Mouse (Mus musculus): ENCODE results near the gene Tm9sf1. TPM values are rescaled to one million over a fixed set of nuclear protein-coding genes. Genes with fewer than 3 reads are reported as not detected.
A peak's percentile ranks its signal among the peaks of the same experiment; 100 is the strongest.

The Tm9sf1 gene
- polyA plus RNA-seq, 1 experiment from 2014 or later, result 139 TPM

GRCm38 (mm10) chr14:55613346-55613745 lies 30.3 kb downstream of the Tm9sf1 start:
- H3K4me2 ChIP-seq (replicated peaks; ENCODE audit: low read depth, low read length), result no peak overlapping the region
- H3K4me1 ChIP-seq (ENCODE audit: insufficient read depth, low read length), result 0 out of 2 replicates have a peak, but pooled peaks cover 5% of the 10 kb centered on the region
- H3K9me3 ChIP-seq (ENCODE audit: low read length), result no peaks in the 10 kb centered on the region
- H3K27me3 ChIP-seq (ENCODE audit: insufficient read depth, low read length), result no peaks in the 10 kb centered on the region
- H3K27ac ChIP-seq (ENCODE audit: low read length), result no peak overlapping the region
- no peak overlapping the region for H3K4me3 ChIP-seq (ENCODE audit: low read length)
- 58% methylated on average over 6 of the region's 6 CpGs for WGBS
- peaks cover 8% of the 10 kb centered on the region; the same call in 1 of the 2 replicates for H3K36me3 ChIP-seq (ENCODE audit: insufficient read depth, low read length)
- ATAC-seq (ENCODE audit: low FRiP score, low TSS enrichment), result no peak
- no peak overlapping the region for H3K9ac ChIP-seq (replicated peaks; ENCODE audit: low read length)

- Histone ChIP-seq H3K4me1 (ENCODE audit: insufficient read depth, low read length) (peaks cover 12% of the 10 kb centered on the region), H3K9ac (replicated peaks; ENCODE audit: low read length) (no peak overlapping the region), H3K27ac (ENCODE audit: low read length) (no peak overlapping the region), H3K36me3 (ENCODE audit: insufficient read depth, low read length) (peaks cover 33% of the 10 kb centered on the region), H3K4me2 (replicated peaks; ENCODE audit: low read depth, low read length) (no peak overlapping the region), H3K27me3 (ENCODE audit: insufficient read depth, low read length) (no peaks in the 10 kb centered on the region), H3K9me3 (ENCODE audit: low read length) (no peaks in the 10 kb centered on the region), H3K4me3 (ENCODE audit: low read length) (no peak overlapping the region)
- no peak for ATAC-seq (ENCODE audit: low FRiP score, low TSS enrichment)
- WGBS, result 94% methylated on average over 6 of the region's 6 CpGs
Observed at GRCm38 (mm10) chr14:55608339-55608738, 35.3 kb downstream of the Tm9sf1 start.

- Histone ChIP-seq H3K9ac (replicated peaks; ENCODE audit: low read length) (no peak overlapping the region), H3K27me3 (ENCODE audit: insufficient read depth, low read length) (no peaks in the 10 kb centered on the region), H3K4me2 (replicated peaks; ENCODE audit: low read depth, low read length) (no peak overlapping the region), H3K27ac (ENCODE audit: low read length) (no peak overlapping the region), H3K9me3 (ENCODE audit: low read length) (no peaks in the 10 kb centered on the region), H3K4me3 (ENCODE audit: low read length) (no peak overlapping the region), H3K4me1 (ENCODE audit: insufficient read depth, low read length) (peaks cover 12% of the 10 kb centered on the region), H3K36me3 (ENCODE audit: insufficient read depth, low read length) (peaks cover 53% of the 10 kb centered on the region)
- no peak for ATAC-seq (ENCODE audit: low FRiP score, low TSS enrichment)
- 93% methylated on average over 16 of the region's 16 CpGs for WGBS
Observed at GRCm38 (mm10) chr14:55605743-55606459, 37.7 kb downstream of the Tm9sf1 start.

GRCm38 (mm10) chr14:55604823-55605222 lies 38.8 kb downstream of the Tm9sf1 start:
- H3K9ac ChIP-seq (replicated peaks; ENCODE audit: low read length), result no peak overlapping the region
- H3K9me3 ChIP-seq (ENCODE audit: low read length), result no peaks in the 10 kb centered on the region
- no peak for ATAC-seq (ENCODE audit: low FRiP score, low TSS enrichment)
- no peaks in the 10 kb centered on the region for H3K27me3 ChIP-seq (ENCODE audit: insufficient read depth, low read length)
- H3K36me3 ChIP-seq (ENCODE audit: insufficient read depth, low read length), result peaks cover 58% of the 10 kb centered on the region
- H3K4me1 ChIP-seq (ENCODE audit: insufficient read depth, low read length), result peaks cover 12% of the 10 kb centered on the region
- peak overlapping the region; percentile 49; the same call in 1 of the 2 replicates for H3K4me3 ChIP-seq (ENCODE audit: low read length)
- WGBS, result 85% methylated on average over 11 of the region's 11 CpGs
- H3K27ac ChIP-seq (ENCODE audit: low read length), result peak overlapping the region; percentile 86; the same call in 1 of the 2 replicates
- peak overlapping the region; percentile 64 for H3K4me2 ChIP-seq (replicated peaks; ENCODE audit: low read depth, low read length)

- peak overlapping the region; percentile 66 for H3K9ac ChIP-seq (replicated peaks; ENCODE audit: low read length)
- H3K4me2 ChIP-seq (replicated peaks; ENCODE audit: low read depth, low read length), result peak overlapping the region; percentile 64
- no peaks in the 10 kb centered on the region for H3K9me3 ChIP-seq (ENCODE audit: low read length)
- peak; percentile 93 for ATAC-seq (ENCODE audit: low FRiP score, low TSS enrichment)
- 11% methylated on average over 19 of the region's 19 CpGs for WGBS
- peak overlapping the region; percentile 49 for H3K4me3 ChIP-seq (ENCODE audit: low read length)
- peaks cover 61% of the 10 kb centered on the region for H3K36me3 ChIP-seq (ENCODE audit: insufficient read depth, low read length)
- peaks cover 12% of the 10 kb centered on the region for H3K4me1 ChIP-seq (ENCODE audit: insufficient read depth, low read length)
- H3K27me3 ChIP-seq (ENCODE audit: insufficient read depth, low read length), result no peaks in the 10 kb centered on the region
- peak overlapping the region; percentile 86 for H3K27ac ChIP-seq (ENCODE audit: low read length)
Observed at GRCm38 (mm10) chr14:55603633-55604576, 39.7 kb downstream of the Tm9sf1 start.

GRCm38 (mm10) chr14:55603271-55603632 lies 40.4 kb downstream of the Tm9sf1 start, which contains the start of gene Irf9:
Gene Irf9, plus strand, starts transcription at chr14:55603571.
- Histone ChIP-seq H3K27ac (ENCODE audit: low read length) (peak within 1 kb of the TSS; percentile 86), H3K9ac (replicated peaks; ENCODE audit: low read length) (peak within 1 kb of the TSS; percentile 66), H3K9me3 (ENCODE audit: low read length) (no peaks in the 10 kb centered on the region), H3K4me2 (replicated peaks; ENCODE audit: low read depth, low read length) (peak within 1 kb of the TSS; percentile 64), H3K4me3 (ENCODE audit: low read length) (peak within 1 kb of the TSS; percentile 49), H3K4me1 (ENCODE audit: insufficient read depth, low read length) (peaks cover 12% of the 10 kb centered on the region), H3K36me3 (ENCODE audit: insufficient read depth, low read length) (peaks cover 60% of the 10 kb centered on the region), H3K27me3 (ENCODE audit: insufficient read depth, low read length) (no peaks in the 10 kb centered on the region)
- ATAC-seq (ENCODE audit: low FRiP score, low TSS enrichment), result no peak
- 76% methylated on average over 7 of the region's 7 CpGs for WGBS

GRCm38 (mm10) chr14:55598521-55599390 lies 44.9 kb downstream of the Tm9sf1 start:
- Histone ChIP-seq H3K27me3 (ENCODE audit: insufficient read depth, low read length) (no peaks in the 10 kb centered on the region), H3K4me3 (ENCODE audit: low read length) (no peak overlapping the region), H3K9ac (replicated peaks; ENCODE audit: low read length) (no peak overlapping the region), H3K9me3 (ENCODE audit: low read length) (no peaks in the 10 kb centered on the region), H3K4me2 (replicated peaks; ENCODE audit: low read depth, low read length) (no peak overlapping the region), H3K4me1 (ENCODE audit: insufficient read depth, low read length) (peaks cover 5% of the 10 kb centered on the region), H3K36me3 (ENCODE audit: insufficient read depth, low read length) (peaks cover 74% of the 10 kb centered on the region), H3K27ac (ENCODE audit: low read length) (no peak overlapping the region)
- no peak for ATAC-seq (ENCODE audit: low FRiP score, low TSS enrichment)
- 88% methylated on average over 21 of the region's 21 CpGs for WGBS

GRCm38 (mm10) chr14:55596036-55596690 lies 47.4 kb downstream of the Tm9sf1 start:
- ATAC-seq (ENCODE audit: low FRiP score, low TSS enrichment), result no peak
- H3K4me3 ChIP-seq (ENCODE audit: low read length), result no peak overlapping the region
- H3K27ac ChIP-seq (ENCODE audit: low read length), result no peak overlapping the region
- H3K27me3 ChIP-seq (ENCODE audit: insufficient read depth, low read length), result no peaks in the 10 kb centered on the region
- no peaks in the 10 kb centered on the region for H3K9me3 ChIP-seq (ENCODE audit: low read length)
- peaks cover 12% of the 10 kb centered on the region for H3K4me1 ChIP-seq (ENCODE audit: insufficient read depth, low read length)
- no peak overlapping the region for H3K4me2 ChIP-seq (replicated peaks; ENCODE audit: low read depth, low read length)
- H3K36me3 ChIP-seq (ENCODE audit: insufficient read depth, low read length), result peaks cover 58% of the 10 kb centered on the region
- no peak overlapping the region for H3K9ac ChIP-seq (replicated peaks; ENCODE audit: low read length)
- WGBS, result 83% methylated on average over 13 of the region's 13 CpGs

- WGBS, result 2% methylated on average over 16 of the region's 16 CpGs
- ATAC-seq (ENCODE audit: low FRiP score, low TSS enrichment), result no peak
- Histone ChIP-seq H3K36me3 (ENCODE audit: insufficient read depth, low read length) (peaks cover 45% of the 10 kb centered on the region), H3K27me3 (ENCODE audit: insufficient read depth, low read length) (no peaks in the 10 kb centered on the region), H3K27ac (ENCODE audit: low read length) (peak overlapping the region; percentile 100), H3K9ac (replicated peaks; ENCODE audit: low read length) (peak overlapping the region; percentile 90), H3K4me1 (ENCODE audit: insufficient read depth, low read length) (peaks cover 16% of the 10 kb centered on the region), H3K9me3 (ENCODE audit: low read length) (no peaks in the 10 kb centered on the region), H3K4me3 (ENCODE audit: low read length) (peak overlapping the region; percentile 97), H3K4me2 (replicated peaks; ENCODE audit: low read depth, low read length) (peak overlapping the region; percentile 78)
Observed at GRCm38 (mm10) chr14:55592226-55592625, 51.4 kb downstream of the Tm9sf1 start.

All from kidney, embryonic 16.5 days (tissue).